Mouse (Mus musculus) lung, postnatal 25 days (tissue): ENCODE results near the gene Bnc1.

Experiments
- DNase-seq: peaks from one replicate; pipeline ENCODE4 v3.0.0; 2022; ENCODE audit warnings: low spot score

The Bnc1 gene

GRCm38 (mm10) chr7:81992131-81993061 is at the start of gene Bnc1:
Gene Bnc1, minus strand, starts transcription at chr7:81992292.
- no peak for DNase-seq

GRCm38 (mm10) chr7:82033347-82033746 is 41.3 kb upstream of the Bnc1 start:
- no peak for DNase-seq

- DNase-seq: no peak
Measured at GRCm38 (mm10) chr7:82029666-82030065, 37.6 kb upstream of the Bnc1 start.

GRCm38 (mm10) chr7:82025802-82026201 is 33.7 kb upstream of the Bnc1 start:
- no peak for DNase-seq

GRCm38 (mm10) chr7:82023676-82024075 is 31.6 kb upstream of the Bnc1 start:
- no peak for DNase-seq

- no peak for DNase-seq
Measured at GRCm38 (mm10) chr7:82022404-82022803, 30.3 kb upstream of the Bnc1 start.

GRCm38 (mm10) chr7:82018031-82018430 is 25.9 kb upstream of the Bnc1 start:
- DNase-seq: no peak

- no peak for DNase-seq
Measured at GRCm38 (mm10) chr7:82016751-82017710, 24.9 kb upstream of the Bnc1 start.

- DNase-seq: no peak
Measured at GRCm38 (mm10) chr7:82012472-82012871, 20.4 kb upstream of the Bnc1 start.

GRCm38 (mm10) chr7:82011534-82012401 is 19.7 kb upstream of the Bnc1 start:
- DNase-seq: no peak

- no peak for DNase-seq
Measured at GRCm38 (mm10) chr7:82007151-82007550, 15.1 kb upstream of the Bnc1 start.

GRCm38 (mm10) chr7:82004228-82004627 is 12.1 kb upstream of the Bnc1 start:
- no peak for DNase-seq

- DNase-seq: no peak
Measured at GRCm38 (mm10) chr7:81999816-82000215, 7.7 kb upstream of the Bnc1 start.

- no peak for DNase-seq
Measured at GRCm38 (mm10) chr7:81999372-81999771, 7.3 kb upstream of the Bnc1 start.

GRCm38 (mm10) chr7:81995975-81996374 is 3.9 kb upstream of the Bnc1 start:
- DNase-seq: no peak

GRCm38 (mm10) chr7:81995126-81995525 is 3.0 kb upstream of the Bnc1 start:
- no peak for DNase-seq

GRCm38 (mm10) chr7:81993140-81993539 is 1.0 kb upstream of the Bnc1 start:
- DNase-seq: no peak

- no peak for DNase-seq
Measured at GRCm38 (mm10) chr7:81991611-81992061, 456 bp downstream of the Bnc1 start.

- no peak for DNase-seq
Measured at GRCm38 (mm10) chr7:81991116-81991515, 976 bp downstream of the Bnc1 start.

GRCm38 (mm10) chr7:81983651-81984050 is 8.4 kb downstream of the Bnc1 start:
- DNase-seq: no peak

- DNase-seq: no peak
Measured at GRCm38 (mm10) chr7:81978304-81978703, 13.8 kb downstream of the Bnc1 start.

GRCm38 (mm10) chr7:81974616-81975015 is 17.5 kb downstream of the Bnc1 start:
- no peak for DNase-seq
